Mouse (Mus musculus) CH12.LX (cell line): Measurements from ENCODE around the gene Kat7. TPM values are rescaled to one million over a fixed set of nuclear protein-coding genes. Genes with fewer than 3 reads are reported as not detected.

ENCODE experiments used
- DNase-seq: peaks from one replicate; pipeline ENCODE4 v3.0.0-alpha.2; 2013; ENCODE audit errors: extremely low read depth
- H3K27ac ChIP-seq: 2 replicates; pipeline ENCODE4 v1.5.1; 2012; ENCODE audit warnings: low read depth, mild to moderate bottlenecking, control low read depth, moderate library complexity; ENCODE audit not compliant: insufficient read depth
- H3K27me3 ChIP-seq: replicated peaks from 2 replicates; pipeline ENCODE3; 2012; ENCODE audit warnings: inconsistent platforms
- H3K36me3 ChIP-seq, 2 experiments: replicated peaks in 1 of 2; 2 replicates each; pipeline versions ENCODE3 to v1.6.1; 2012; ENCODE audit warnings: inconsistent platforms in 1 of 2, low read length in 1 of 2, mild to moderate bottlenecking in 1 of 2, mixed read lengths in 1 of 2, moderate library complexity in 1 of 2; ENCODE audit not compliant: control insufficient read depth in 1 of 2, insufficient read depth in 1 of 2
- H3K4me1 ChIP-seq, 2 experiments: 2 replicates each; pipeline ENCODE4 v1.6.1; 2012; ENCODE audit warnings: inconsistent platforms in 1 of 2, moderate library complexity in 1 of 2; ENCODE audit not compliant: insufficient read depth in 2 of 2, control insufficient read depth in 1 of 2
- H3K4me2 ChIP-seq: 2 replicates; pipeline ENCODE4 v1.6.1; 2012; ENCODE audit warnings: low read depth, mild to moderate bottlenecking, control low read depth; ENCODE audit not compliant: poor library complexity, insufficient read depth, severe bottlenecking
- H3K4me3 ChIP-seq, 3 experiments: fragments of 150-350 bp in 1 of 3; sonication (generic) in 1 of 3; replicated peaks in 1 of 3; 2 replicates each; pipeline versions ENCODE3 to v1.5.1; 2011 to 2012; ENCODE audit warnings: low read depth in 2 of 3, low read length in 2 of 3, mild to moderate bottlenecking in 2 of 3, moderate library complexity in 2 of 3, control low read depth in 1 of 3, improper control_type of control experiment in 1 of 3, inconsistent platforms in 1 of 3, mixed read lengths in 1 of 3; ENCODE audit not compliant: poor library complexity in 1 of 3
- H3K79me2 ChIP-seq: replicated peaks from 2 replicates; pipeline ENCODE4 v1.6.1; 2012; ENCODE audit warnings: mild to moderate bottlenecking, moderate library complexity; ENCODE audit not compliant: control insufficient read depth, poor library complexity, insufficient read depth, severe bottlenecking; ENCODE audit errors: extremely low read depth
- H3K9ac ChIP-seq: 2 replicates; pipeline ENCODE4 v1.6.1; 2012; ENCODE audit warnings: low read depth, mild to moderate bottlenecking, control low read depth, moderate library complexity; ENCODE audit not compliant: insufficient read depth
- H3K9me3 ChIP-seq: replicated peaks from 2 replicates; pipeline ENCODE3; 2012; ENCODE audit warnings: low read length, inconsistent platforms, mixed read lengths
- BHLHE40 ChIP-seq: IDR thresholded peaks from 2 replicates; pipeline ENCODE4 v1.6.1; 2011; ENCODE audit warnings: mild to moderate bottlenecking, low read depth, low read length, improper control_type of control experiment
- CHD1 ChIP-seq: IDR thresholded peaks from 2 replicates; pipeline ENCODE4 v1.6.1; 2012; ENCODE audit warnings: low read depth, low read length, improper control_type of control experiment, inconsistent platforms
- CTCF ChIP-seq, 2 experiments: IDR thresholded peaks in 1 of 2; conservative IDR thresholded peaks in 1 of 2; 2 replicates each; pipeline ENCODE4 v1.5.1; 2011 to 2012; ENCODE audit warnings: low read depth in 2 of 2, low read length in 2 of 2, improper control_type of control experiment in 1 of 2, inconsistent platforms in 1 of 2, mild to moderate bottlenecking in 1 of 2, moderate library complexity in 1 of 2
- E2F4 ChIP-seq: IDR thresholded peaks from 2 replicates; pipeline ENCODE4 v1.6.1; 2011; ENCODE audit warnings: low read depth, low read length, improper control_type of control experiment; ENCODE audit not compliant: insufficient replicate concordance
- ELF1 ChIP-seq: IDR thresholded peaks from 2 replicates; pipeline ENCODE4 v1.6.1; 2014; ENCODE audit warnings: low read depth, mild to moderate bottlenecking, inconsistent platforms, low read length, improper control_type of control experiment
- EP300 ChIP-seq: IDR thresholded peaks from 2 replicates; pipeline ENCODE4 v1.6.1; 2011; ENCODE audit warnings: low read length, improper control_type of control experiment
- HCFC1 ChIP-seq: IDR thresholded peaks from 2 replicates; pipeline ENCODE4 v1.6.1; 2012; ENCODE audit warnings: low read depth, mild to moderate bottlenecking, inconsistent platforms, low read length, improper control_type of control experiment
- IRF4 ChIP-seq: IDR thresholded peaks from 2 replicates; pipeline ENCODE4 v1.6.1; 2014; ENCODE audit warnings: low read depth, mild to moderate bottlenecking, inconsistent platforms, low read length, improper control_type of control experiment
- MAZ ChIP-seq: IDR thresholded peaks from 2 replicates; pipeline ENCODE4 v1.6.1; 2012; ENCODE audit warnings: low read depth, mild to moderate bottlenecking, inconsistent platforms, low read length, improper control_type of control experiment, moderate library complexity
- MEF2A ChIP-seq: IDR thresholded peaks from 2 replicates; pipeline ENCODE4 v1.6.1; 2014; ENCODE audit warnings: low read depth, mild to moderate bottlenecking, inconsistent platforms, low read length, improper control_type of control experiment, borderline replicate concordance
- MXI1 ChIP-seq: IDR thresholded peaks from 2 replicates; pipeline ENCODE4 v1.6.1; 2011; ENCODE audit warnings: mild to moderate bottlenecking, low read depth, low read length, improper control_type of control experiment
- NELFE ChIP-seq: IDR thresholded peaks from 2 replicates; pipeline ENCODE4 v1.6.1; 2011; ENCODE audit warnings: low read depth, low read length, improper control_type of control experiment
- NRF1 ChIP-seq: IDR thresholded peaks from 2 replicates; pipeline ENCODE4 v1.6.1; 2014; ENCODE audit warnings: low read depth, mild to moderate bottlenecking, inconsistent platforms, low read length, improper control_type of control experiment, moderate library complexity
- POLR2A ChIP-seq: IDR thresholded peaks from 2 replicates; pipeline ENCODE4 v1.6.1; 2011; ENCODE audit warnings: low read depth, mild to moderate bottlenecking, improper control_type of control experiment, low read length
- SIN3A ChIP-seq: IDR thresholded peaks from 2 replicates; pipeline ENCODE4 v1.6.1; 2012; ENCODE audit warnings: low read length, improper control_type of control experiment, inconsistent platforms
- SMC3 ChIP-seq: IDR thresholded peaks from 2 replicates; pipeline ENCODE4 v1.6.1; 2011; ENCODE audit warnings: low read depth, low read length, improper control_type of control experiment
- TBP ChIP-seq: conservative IDR thresholded peaks from 2 replicates; pipeline ENCODE4 v1.6.1; 2011; ENCODE audit warnings: low read depth, low read length, improper control_type of control experiment
- TCF12 ChIP-seq: IDR thresholded peaks from 2 replicates; pipeline ENCODE4 v1.6.1; 2014; ENCODE audit warnings: low read depth, mild to moderate bottlenecking, inconsistent platforms, low read length, improper control_type of control experiment
- UBTF ChIP-seq: IDR thresholded peaks from 2 replicates; pipeline ENCODE4 v1.6.1; 2012; ENCODE audit warnings: low read depth, mild to moderate bottlenecking, inconsistent platforms, low read length, improper control_type of control experiment, moderate library complexity
- USF1 ChIP-seq: IDR thresholded peaks from 2 replicates; pipeline ENCODE4 v1.6.1; 2014; ENCODE audit warnings: low read depth, mild to moderate bottlenecking, inconsistent platforms, low read length, improper control_type of control experiment
- ZKSCAN1 ChIP-seq: IDR thresholded peaks from 2 replicates; pipeline ENCODE4 v1.6.1; 2012; ENCODE audit warnings: low read depth, inconsistent platforms, low read length, improper control_type of control experiment, borderline replicate concordance
- ZMIZ1 ChIP-seq: IDR thresholded peaks from 2 replicates; pipeline ENCODE4 v1.6.1; 2012; ENCODE audit warnings: low read depth, mild to moderate bottlenecking, inconsistent platforms, low read length, improper control_type of control experiment
- ZNF384 ChIP-seq: IDR thresholded peaks from 2 replicates; pipeline ENCODE4 v1.6.1; 2012; ENCODE audit warnings: low read depth, low read length, improper control_type of control experiment, inconsistent platforms
- dilution Hi-C: fragments of 300-500 bp; cut with MboI; formaldehyde crosslinking; loops from 2 replicates; pipeline ENCODE4 v1.14.3; 2020; ENCODE audit warnings: low sequenced_read_pairs; ENCODE audit not compliant: extremely low pct_unique_long_range_greater_than_20kb, extremely low pct_ligation_motif_present
- in situ Hi-C: fragments of 300-500 bp; cut with MboI; formaldehyde crosslinking; loops from 3 replicates; pipeline ENCODE4 v1.14.3; 2019; ENCODE audit warnings: low sequenced_read_pairs, low pct_ligation_motif_present, low pct_unique_long_range_greater_than_20kb, mixed read lengths
- polyA plus RNA-seq: library from polyadenylated mRNA; unstranded; fragments of >175 nt; gene quantifications from 2 replicates; pipeline ENCODE4 v1.2.1, GENCODE M21; 2012; ENCODE audit warnings: low read depth; ENCODE audit not compliant: insufficient read length
- total RNA-seq, 2 experiments: library from RNA; depleted of rRNA; stranded (reverse); fragments of 300-350 nt in 1 of 2; fragments of >200 nt in 1 of 2; gene quantifications; 2 replicates each; pipeline ENCODE4 v1.2.3; 2012 to 2014

The Kat7 gene
- total and polyA plus RNA-seq, 3 experiments = 59.5 to 90.2 (median 66.7) TPM

DNA sequence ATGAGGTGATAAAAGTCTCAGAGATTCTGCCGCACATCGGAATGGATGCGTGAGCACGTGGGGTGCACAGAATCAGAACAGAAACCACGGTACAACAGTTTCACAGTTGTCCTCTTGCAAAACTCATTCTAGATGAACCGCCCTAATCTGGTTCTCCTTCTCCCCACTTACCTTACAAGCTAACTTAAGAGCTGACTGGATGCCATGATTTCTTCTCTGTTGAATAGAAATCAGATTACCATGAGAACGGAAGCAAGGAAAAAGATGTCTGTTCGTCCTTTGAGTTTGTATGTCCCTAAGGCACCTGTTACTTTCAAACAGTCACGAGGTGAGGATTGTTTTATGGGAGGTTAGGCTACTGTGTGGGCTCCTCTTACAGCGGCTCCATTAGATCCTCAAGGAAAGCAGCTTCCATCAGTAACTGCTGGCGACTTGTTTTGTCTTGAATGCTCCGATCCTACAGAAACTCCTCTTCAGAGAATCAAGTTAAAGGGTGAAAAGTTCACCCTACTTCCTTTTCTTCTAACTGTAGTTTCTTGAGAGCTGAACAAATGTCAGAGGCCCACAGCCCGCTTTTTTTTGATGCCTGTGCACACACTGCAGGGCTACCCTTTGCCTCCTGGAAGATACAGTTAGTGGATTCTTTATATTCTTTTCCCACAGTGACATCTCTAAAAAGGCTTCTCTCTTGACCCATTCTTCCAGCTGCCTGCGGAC is 44.3 kb upstream of the Kat7 start (continued):
- TF ChIP-seq POLR2A (no peak), ZKSCAN1 (no peak), MEF2A (no peak), CTCF (conservative IDR thresholded peaks at IDR 0.05 in 1 of 2, IDR thresholded peaks at IDR 0.05 in 1 of 2; ENCODE audit: low read depth in 2 of 2, low read length in 2 of 2) (no peak), USF1 (no peak), ZNF384 (peak; percentile 33; the same call in 1 of the 2 replicates), BHLHE40 (peak; percentile 79), EP300 (peak; percentile 44; the same call in 1 of the 2 replicates), TBP (no peak), IRF4 (peak; percentile 20; the same call in 1 of the 2 replicates), TCF12 (0 out of 2 replicates have a peak, but pooled peaks have one; percentile 23)

DNA sequence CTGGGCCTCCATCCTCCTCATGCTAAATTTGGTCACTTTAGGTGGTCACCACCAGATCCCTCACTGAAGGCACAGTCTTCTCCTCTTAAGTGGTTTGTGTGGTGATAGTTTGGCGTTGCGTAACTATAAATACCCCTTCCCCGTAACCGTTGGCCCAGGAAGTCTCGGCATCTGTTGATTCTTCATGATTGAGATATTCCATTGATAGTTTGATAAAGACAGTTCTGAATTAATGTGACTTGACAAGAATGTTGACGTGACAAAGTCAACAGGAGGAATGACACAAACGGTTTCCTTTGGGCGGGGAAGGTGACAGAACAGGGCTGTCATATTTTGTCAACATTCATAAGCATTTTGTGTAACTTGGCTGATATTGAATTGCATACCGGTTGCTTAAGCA is 43.2 kb upstream of the Kat7 start:
- Histone ChIP-seq H3K36me3 (no peaks in the 10 kb centered on the region), H3K4me1 (peaks cover 22 to 27% of the 10 kb centered on the region in 2 experiments), H3K79me2 (no peaks in the 10 kb centered on the region), H3K4me2 (no peak overlapping the region), H3K27ac (no peak overlapping the region), H3K9me3 (no peaks in the 10 kb centered on the region), H3K9ac (no peak overlapping the region), H3K27me3 (peaks cover 31% of the 10 kb centered on the region), H3K4me3 (no peak overlapping the region)
- dilution Hi-C loops = no loop called here
- no peak for DNase-seq
- in situ Hi-C loops = no loop called here
- TF ChIP-seq MAZ = no peak
- TF ChIP-seq HCFC1 = no peak
- TF ChIP-seq E2F4 = no peak
- TF ChIP-seq CHD1 = no peak
- TF ChIP-seq NRF1 = no peak
- TF ChIP-seq BHLHE40 = no peak
- TF ChIP-seq UBTF = no peak
- TF ChIP-seq MEF2A = no peak
- TF ChIP-seq ZKSCAN1 = no peak
- no peak for TF ChIP-seq EP300
- no peak for TF ChIP-seq MXI1
- no peak for TF ChIP-seq NELFE
- TF ChIP-seq SIN3A = no peak
- TF ChIP-seq ZMIZ1 = no peak
- TF ChIP-seq CTCF (conservative IDR thresholded peaks at IDR 0.05 in 1 of 2, IDR thresholded peaks at IDR 0.05 in 1 of 2; ENCODE audit: low read depth in 2 of 2, low read length in 2 of 2) = no peak
- no peak for TF ChIP-seq ELF1
- no peak for TF ChIP-seq SMC3
- TF ChIP-seq ZNF384 = no peak
